Mouse (Mus musculus) heart, postnatal 0 days (tissue): ENCODE measurements around the gene Podn.

Source experiments
- CTCF ChIP-seq: IDR thresholded peaks from 2 replicates; pipeline ENCODE4 v1.5.1; 2016; ENCODE audit warnings: antibody characterized with exemption, control low read depth, low read depth
- EP300 ChIP-seq: IDR thresholded peaks from 2 replicates; pipeline ENCODE4 v1.6.1; 2016; ENCODE audit warnings: antibody characterized with exemption, low read depth

GRCm38 (mm10) chr4:108059601-108060379, 36.5 kb downstream of the Podn start:
- no peak for TF ChIP-seq EP300
- no peak for TF ChIP-seq CTCF
